Mouse (Mus musculus) cerebellum, adult 9-11 months (tissue): Measurements from ENCODE around the gene Fancg.

Experiments used
- DNase-seq: peaks from one replicate; pipeline ENCODE4 v3.0.0; 2022

Fancg gene

DNA sequence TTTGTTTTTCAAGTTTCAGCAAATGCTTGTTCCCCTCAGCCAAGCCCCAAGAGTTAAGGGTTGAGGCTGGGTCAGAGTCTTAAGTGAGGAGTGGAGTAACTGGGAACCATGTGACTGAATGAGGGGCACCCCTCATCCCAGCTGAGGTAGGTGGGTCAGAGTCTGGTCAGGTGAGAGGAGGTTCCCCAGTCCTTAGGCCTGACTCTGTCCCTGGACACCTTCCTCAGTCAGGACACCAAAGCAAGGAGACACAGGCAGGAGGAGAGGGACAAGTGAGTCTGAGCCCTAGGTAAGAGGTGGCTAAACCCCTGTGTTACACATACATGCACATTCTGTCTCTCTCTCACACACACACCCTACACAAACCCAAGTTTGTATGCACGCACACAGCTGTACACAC is 22.2 kb upstream of the Fancg start:
- peak; percentile 38 for DNase-seq

DNA sequence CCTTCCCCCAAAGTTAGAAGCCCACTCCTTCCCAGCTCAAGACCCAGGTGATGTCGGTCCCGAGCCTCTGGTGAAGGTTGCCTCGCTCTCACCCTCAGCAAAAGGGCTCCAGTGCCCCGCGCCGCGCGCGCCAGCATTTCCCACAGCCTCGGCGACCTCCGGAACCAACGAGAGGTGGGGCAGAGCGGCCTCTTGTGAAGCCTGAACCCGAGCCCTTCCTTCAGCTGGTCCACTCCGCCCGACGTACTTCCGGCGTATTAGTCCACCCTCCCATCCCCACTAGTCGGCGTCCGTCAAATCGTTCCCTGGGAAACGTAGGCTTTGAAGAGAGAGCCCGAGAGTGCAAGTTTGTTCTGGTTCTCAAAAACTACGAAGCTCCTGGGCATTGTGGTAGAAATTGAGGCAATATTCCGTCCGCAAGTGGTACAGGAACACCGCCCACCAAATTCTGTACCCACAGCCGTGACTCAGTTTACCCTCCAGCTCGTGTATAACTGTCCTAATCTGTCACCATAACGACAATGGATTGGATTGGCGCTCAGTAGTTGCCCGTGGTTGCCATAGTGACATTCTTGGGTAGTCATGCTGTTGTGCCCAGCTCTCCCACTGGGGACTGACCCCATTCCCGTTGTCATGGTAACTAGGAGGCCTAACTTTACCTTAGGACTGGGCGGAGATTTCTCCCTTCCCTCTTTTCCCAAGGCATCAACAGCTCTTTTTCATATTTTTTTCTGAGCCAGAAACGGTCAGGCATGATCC is 21.1 kb upstream of the Fancg start, which contains the start of gene Stoml2:
Gene Stoml2 (minus strand): TSS at position 474 of the 759 bp plus-strand sequence.
- DNase-seq, result peak; percentile 96

DNA sequence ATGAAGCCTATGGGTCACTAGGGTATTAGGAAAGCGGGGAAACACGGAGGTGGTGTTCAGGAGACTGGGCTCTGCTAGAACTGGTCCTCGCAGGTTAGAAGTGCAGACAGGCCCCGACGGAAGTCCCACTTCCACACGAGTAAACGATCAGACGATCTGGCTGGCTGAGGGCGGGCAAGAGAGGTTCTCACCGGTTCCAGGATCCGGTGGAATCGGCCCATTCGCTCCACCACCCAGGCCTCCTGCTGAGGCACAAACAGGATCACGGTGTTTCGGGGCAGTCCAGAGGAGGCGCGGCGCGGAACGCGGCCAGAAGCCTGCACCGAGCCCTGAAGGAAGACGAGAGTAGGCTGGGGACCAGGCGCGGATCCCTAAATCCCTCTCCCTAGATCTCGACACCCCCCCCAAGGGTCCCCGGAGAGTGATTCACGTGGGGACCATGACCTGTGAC is 20.5 kb upstream of the Fancg start:
- no peak for DNase-seq

DNA sequence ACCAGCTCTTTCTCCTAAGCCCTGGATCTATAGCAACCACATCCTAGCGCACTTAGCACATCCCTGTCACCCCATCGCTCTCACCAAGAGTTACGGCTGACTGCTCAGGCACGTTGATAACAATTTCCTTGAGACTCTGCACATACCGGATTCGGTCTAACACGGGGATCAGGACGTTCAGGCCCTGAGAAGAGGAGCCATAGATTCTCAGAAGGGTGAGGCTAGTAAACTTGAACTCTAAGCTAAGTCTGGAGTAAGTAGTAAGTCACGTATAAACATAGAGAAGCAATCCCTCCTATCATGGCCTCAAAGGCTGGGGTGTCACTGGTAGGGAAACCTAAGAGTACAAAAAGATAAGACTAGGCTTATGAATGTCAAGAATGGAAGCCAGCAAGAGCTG is 20.0 kb upstream of the Fancg start:
- DNase-seq, result peak; percentile 30

DNA sequence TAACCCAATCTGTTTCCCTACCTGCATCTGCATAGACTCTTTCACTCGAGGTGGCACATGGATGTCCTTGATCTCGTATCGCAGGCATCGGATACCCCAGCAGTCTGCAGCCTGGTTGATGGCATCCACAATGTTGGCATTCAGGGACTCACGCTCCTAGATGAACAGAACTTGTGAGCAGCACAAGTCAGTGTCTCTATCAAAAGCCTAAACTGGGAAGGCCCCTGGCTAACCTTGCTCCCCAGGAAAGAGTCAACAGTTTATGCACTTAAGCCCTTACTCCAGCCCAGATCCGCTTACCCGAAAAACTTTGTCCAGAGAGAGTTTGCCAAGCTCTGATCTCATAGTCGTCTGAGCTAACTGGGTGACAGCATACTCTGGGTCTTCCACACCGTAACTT is 19.4 kb upstream of the Fancg start:
- DNase-seq, result peak; percentile 31

DNA sequence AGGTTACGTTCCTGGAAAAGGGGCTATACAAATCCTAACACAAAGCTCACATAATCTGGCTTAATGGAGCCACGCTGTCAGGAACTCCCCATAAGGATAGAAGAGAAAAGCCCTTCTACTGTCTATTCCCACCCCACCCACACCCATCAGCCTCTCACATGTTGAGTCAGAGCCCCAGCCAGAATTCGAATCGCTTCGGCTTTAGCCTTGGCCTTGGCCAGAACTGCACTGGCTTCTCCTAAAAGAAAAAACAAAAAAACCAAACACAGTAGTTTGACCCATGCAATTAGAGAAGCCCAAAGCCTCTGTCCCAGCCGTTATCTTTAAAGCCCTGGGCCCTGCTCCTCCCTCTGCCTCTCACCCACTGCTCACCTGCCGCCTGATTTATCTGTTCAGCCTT is 18.8 kb upstream of the Fancg start:
- DNase-seq, result no peak

DNA sequence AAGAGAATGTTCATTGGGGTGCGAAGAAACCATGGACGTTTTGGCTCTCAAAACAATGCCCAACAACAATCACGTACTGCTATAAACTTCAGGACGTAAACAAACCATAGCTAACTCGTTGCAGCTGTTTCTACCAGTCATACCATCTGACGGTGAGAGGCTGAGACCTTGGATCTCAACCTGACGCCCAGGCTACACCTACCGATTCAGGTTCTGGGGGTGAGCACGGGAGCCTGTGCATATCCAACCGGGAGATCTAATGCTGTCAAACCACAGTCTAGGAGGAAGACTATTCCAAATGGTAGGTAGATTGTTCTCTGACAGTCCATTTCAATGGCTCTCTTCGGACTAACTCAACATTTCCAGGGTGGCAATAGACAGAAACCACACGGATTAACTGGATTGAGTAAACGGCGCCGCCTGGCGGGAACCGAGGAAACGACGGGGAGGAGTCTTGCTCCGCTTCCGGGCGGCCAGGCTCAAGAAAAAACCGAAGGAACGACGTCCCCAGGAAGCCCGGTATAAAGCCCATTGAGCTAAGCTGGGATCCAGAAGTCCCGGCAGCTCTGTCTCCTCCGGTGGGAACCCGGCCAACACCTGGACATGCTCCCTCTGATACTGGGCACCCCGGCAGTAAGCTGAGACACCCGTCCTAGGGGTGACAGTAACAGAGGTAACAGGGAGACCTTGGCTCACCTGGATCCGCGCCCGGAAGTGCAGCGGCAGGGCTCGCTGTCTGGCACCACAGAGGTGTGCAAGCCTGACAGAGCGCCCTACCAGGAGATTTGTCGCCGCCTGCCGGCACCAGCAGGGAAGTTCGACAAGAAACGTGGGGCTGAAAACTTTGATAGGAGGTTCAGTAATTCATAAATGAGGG is 15.0 kb upstream of the Fancg start, which contains the start of gene Pigo:
Gene Pigo (minus strand): TSS at position 736 of the 877 bp plus-strand sequence.
- DNase-seq, result peak; percentile 98

DNA sequence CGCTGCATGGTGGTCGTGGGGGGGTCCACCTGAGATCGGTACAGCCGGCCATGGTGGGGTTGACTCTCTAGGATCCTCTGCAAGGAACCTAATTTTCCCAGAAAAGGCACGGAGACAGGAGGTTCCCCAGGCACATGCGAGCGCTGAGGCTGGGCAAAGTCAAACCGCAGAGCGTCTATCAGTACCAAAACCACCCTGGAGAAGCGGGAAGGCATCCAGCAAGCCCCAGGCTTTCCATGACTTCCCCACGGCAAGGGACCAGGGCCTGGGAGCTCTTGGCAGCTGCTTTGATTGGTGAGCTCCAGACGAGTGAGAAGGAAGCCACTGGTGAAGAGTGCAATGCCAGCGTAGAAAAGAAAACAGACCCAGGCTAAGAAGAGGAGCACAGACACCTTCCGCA is 14.4 kb upstream of the Fancg start:
- peak; percentile 65 for DNase-seq

DNA sequence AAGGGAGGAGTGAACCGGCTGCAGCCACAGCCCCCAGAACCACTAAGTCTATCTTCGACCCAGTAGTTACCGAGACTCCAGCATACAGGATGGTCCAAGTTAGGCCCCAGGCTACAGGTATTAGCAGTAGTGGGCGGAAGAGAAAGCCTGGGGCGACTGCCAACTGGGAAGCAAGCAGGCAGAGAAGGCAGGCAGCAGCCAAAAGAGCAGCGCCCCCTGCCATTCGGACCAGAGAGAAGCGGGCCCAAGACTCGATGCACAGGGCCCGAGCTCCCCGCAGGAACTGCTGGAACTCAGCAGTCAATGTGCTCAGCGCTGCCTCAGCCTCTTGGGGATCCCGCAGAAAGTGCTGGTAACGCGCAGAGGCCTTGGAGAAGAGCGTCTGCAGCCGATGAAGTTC is 11.0 kb upstream of the Fancg start:
- DNase-seq, result no peak

DNA sequence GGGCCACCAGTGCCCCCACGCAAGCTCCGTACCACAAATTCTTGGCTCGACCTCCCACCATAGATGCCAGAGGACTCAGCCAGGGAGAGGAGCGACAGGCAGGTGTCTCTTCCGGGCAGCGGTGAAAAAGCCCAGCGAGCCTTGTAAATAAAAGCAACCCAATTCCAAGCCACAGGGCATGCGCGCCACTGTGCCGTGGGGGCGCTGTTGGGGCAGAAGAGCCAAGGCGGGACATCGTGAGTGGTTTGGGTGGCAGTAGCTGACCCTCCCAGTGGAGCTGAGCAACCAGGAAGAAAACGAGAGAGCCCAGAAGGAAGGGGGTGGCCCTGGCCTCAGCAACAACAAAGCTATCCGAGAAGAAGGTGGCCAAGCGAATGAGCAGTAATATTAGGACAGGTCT is 10.6 kb upstream of the Fancg start:
- no peak for DNase-seq

DNA sequence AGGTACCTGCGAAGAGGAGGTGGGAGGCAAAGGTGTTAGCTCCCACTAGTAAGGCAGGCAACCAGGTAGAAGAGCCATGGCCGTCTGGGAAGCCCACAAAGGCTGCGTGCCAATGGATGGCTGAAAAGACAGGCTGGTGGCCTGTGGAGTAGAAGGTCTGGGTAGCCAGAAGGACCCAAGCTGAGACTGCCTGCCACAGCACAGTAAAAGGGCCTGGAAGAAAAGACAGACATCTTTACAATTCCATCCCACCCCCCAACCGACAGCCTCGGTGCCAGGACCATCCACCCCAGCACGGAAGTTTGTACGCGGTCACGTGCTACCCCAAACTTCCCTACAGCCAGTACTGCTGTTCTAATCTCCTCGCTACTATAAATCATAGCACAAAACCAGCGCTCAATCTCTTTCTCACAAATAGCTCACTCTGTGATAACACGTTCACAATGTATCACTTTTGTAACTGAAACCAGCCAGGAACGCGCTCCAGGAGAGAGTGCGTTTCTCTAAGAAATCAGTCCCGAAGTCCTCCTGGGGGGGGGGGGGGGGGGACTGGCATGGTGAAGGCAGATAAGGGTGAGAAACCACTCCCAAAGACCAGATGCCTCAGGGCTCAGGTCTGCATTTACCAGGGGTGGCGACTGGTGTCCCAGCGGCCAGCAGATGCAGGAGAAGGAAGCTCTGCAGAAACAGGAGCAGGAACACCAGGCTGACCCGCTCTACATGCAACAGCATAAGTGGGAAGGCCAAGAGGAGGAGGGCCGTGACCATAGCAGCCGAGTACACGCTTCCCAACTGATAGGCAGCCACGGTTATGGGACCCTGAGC is 9.5 kb upstream of the Fancg start:
- no peak for DNase-seq

DNA sequence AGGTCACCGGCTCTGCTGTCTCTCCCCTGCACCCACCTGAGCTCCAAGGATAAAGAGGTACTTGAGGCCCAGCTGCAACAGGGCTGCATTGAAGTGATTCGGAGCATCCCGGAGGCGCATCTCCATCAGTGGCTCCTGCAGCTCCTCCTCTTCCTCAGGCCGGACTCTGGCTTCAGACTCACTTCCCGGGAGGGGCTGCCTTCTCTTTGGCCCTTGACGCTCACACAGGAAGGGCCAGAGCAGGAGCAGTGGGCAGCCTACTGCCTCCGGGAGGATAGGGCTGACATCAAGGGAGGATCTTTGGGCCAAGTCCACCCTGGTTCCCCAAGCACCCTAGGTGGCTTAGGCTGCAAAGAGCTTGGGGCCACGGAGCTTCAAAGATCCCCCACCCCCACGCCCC is 8.9 kb upstream of the Fancg start:
- peak; percentile 15 for DNase-seq

DNA sequence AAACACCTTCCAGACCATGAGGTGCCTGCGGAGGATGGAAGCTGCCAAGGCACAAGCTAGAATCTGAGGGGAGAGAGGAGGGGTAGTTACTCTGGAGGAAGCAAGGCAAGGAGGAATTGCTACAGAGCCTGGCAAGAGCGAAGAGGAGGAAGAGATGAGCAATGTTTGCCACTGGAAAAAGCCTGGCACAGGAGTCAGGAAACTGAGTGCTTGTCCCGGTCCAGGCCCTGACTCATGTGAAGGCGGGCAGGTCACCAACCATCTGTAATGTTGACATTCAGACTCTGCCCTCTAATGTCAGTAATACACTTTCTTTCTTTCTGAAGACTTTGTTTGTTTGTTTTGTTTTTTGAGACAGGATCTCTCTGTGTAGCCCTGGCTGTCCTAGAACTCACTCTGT is 7.8 kb upstream of the Fancg start:
- DNase-seq, result no peak

DNA sequence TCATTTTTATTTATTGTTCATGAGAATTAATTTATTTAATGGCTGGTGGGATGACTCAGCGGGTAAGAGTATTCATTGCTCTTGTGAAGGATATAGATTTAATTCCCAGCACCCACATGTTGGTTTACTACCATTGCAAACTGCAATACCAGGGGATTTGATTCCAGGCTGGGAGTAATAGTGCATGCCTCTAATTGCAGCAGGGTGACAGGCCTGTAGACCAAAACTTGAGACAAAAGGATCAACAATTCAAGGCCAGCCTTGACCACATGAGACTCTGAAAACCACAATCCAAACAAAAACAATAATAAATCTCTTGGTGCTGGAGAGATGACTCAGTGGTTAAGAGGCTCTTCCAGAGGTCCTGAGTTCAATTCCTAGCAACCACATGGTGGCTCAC is 1.8 kb upstream of the Fancg start:
- no peak for DNase-seq

DNA sequence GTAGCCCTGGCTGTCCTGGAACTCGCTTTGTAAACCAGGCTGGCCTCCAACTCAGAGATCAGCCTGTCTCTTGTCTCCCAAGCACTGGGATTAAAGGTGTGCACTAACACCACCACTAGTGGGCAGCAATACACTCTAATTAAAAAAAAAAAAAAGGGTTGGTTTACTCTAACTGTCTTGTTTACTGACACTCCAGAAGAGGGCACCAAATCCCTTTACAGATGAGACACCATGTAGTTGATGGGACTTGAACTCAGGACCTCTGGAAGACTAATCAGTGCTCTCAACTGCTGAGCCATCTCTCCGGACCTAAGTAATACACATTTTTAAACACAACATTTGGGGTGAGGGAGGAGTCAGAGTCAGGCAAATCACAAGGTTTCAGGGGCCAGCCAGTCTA is 4.5 kb downstream of the Fancg start:
- DNase-seq, result peak; percentile 47

DNA sequence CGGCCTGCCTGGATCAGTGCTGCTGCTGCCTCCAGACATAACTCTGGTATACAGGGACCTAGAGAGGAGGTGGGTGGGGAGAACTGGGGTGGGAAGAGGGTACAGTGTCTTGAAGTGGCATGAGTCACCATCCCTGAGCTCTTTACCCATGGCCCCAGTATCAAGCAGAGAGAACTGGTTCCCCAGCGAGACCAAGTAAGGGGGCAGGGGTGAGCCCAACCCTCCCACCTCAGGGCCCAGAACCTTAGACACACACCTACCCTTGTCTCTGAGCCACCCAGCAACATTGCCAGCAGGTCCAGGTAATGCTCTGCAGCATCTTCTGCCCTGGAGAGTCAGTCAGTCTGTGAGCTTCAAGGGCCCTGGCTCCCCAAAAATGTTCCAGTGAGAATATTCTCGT is 5.4 kb downstream of the Fancg start:
- DNase-seq, result peak; percentile 27

DNA sequence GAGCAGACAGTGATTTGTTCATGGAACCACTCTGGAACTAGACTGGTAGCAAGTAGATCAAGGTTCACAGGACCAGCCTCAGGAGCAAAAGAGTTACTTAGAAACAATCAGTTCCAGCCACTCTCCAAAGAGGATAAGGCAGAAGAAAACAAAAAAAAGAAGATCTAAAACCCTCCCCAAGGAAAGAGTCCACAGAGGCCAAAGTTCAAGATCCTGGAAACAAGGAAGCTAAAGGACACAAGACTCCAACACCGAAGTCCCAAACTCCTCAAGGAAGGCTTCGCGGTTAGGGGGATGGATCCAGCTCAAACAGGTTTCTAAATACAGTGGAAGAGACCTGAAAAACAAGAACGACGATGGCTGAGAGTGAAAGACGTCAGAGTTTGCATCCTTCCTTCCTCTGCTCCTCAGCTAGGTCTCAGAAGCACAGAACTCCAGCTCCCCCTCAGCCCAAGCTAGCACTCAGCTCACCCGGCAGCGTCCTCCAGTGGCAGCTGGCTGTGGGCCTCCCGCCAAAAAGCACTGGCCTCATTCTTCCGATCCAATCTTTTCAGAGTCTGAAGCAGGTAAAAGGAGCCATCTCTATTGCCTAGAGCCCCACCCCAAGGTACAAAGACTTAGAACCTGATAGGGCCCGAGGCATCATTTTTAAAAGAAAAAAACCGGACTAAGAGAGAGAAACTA is 7.4 kb downstream of the Fancg start:
- peak; percentile 43 for DNase-seq

DNA sequence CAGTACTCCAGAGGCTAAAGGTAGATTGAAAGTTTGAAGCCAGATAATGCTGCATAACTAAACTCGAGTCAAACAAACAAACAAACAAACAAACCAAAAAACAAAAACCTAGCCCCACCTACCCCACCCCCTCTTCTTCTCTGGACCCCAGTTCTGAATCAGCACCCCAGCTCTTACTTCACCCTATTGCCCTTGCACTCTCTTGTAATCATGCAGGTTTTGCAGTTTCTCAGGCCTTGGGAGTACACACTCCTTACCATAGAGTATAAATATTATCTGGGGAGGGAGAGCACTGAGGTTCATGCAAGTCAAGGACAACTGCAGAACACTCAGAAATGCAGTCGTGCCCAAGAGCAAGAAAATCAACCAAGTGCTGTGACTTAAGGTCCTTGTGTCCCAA is 9.0 kb downstream of the Fancg start:
- DNase-seq, result peak; percentile 31

DNA sequence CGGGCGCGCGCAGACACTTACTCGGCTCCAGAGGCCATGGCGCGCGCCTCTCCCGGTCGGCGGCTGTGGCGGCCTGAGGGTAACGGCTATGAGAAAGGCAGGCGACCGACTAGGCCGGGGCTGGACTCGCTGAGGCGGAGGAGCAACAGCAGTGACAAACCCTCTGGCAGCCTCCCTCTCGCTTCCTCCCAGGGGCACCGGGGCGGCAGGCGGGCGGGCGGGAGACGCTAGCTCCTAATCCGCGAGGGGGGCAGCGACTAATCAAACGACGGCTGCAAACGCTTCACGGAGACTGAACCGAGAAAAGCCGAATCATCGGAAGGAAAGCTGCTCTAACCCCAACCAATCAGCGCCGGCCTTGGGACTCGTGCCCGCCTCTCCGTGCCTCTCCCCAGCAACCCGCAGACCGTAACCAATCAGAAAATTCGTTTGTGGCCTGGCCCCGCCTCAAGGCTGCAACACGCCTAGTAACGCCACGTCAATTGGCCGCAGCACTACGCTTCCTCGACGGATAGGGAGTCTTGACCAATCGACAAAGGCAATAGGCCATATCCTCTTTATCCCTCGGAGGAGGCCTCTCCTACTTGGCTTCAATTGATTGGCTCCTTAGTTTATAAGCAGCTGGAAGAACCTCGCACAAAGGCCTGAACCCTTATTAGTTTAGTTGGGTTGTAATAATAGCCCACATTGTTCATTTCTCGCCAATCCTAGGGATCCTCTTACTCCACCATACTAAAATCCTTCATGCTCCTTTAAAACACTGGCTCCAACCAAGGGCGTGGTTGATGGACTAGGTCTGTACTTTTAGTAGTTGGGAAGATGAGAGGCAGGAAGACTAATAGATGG is 9.9 kb downstream of the Fancg start, which contains the start of gene Vcp:
Gene Vcp (minus strand): TSS at position 367 of the 846 bp plus-strand sequence.
- DNase-seq, result peak; percentile 99

DNA sequence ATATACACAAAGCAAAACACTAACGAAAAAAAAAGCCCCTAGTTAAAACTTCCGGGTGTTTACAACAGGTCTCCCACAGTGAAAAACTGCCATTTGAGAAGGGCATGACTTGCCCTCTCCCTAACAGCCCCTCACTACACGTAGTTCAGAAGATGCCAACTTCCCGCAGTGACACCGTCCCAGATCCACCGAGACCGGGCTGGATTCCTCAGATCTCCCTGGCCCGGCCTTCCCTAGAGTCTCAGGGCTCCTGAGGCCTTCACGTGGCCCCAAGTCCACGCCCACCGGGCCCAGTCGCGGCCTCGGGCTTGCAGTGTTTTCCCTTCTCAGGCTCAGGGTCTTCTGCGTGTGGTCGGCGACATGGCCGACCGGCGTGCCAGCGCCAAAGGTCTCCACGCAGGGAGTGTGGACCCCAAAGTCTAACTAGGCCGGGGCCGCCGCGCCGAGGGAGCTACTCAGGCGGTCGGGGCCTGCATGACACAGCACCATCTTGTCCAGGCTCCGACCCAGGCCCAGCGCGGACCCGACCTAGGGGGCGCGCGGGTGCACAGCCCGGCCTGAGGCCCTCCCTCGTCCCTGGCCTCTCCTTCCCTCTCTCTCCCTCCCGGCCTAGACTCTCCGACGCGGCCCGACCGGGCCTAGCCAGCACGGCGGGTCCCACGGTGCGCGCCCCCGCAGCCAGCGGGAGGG is 10.7 kb downstream of the Fancg start:
- DNase-seq, result peak; percentile 82

DNA sequence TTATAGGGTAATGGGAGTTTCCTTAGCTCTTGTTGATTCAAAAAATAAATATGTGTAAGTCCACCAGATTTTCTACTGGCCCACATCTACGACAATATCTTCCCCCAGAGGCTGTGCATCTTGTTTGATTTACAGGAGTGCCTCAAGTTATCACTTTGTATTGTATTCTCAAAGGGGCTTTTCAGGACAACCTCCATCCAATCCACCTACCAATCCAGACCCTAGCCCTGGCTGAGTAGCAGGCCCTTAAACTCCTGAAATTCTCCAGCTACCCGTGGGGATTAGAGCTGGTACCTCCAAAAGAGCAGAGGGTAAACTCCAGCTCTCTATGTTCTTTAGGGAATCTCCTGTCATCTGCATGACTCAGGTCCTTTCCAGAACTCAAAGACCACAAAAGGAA is 12.3 kb downstream of the Fancg start:
- DNase-seq, result no peak
